Mouse (Mus musculus): ENCODE data around the gene Hist1h3c.

DNA sequence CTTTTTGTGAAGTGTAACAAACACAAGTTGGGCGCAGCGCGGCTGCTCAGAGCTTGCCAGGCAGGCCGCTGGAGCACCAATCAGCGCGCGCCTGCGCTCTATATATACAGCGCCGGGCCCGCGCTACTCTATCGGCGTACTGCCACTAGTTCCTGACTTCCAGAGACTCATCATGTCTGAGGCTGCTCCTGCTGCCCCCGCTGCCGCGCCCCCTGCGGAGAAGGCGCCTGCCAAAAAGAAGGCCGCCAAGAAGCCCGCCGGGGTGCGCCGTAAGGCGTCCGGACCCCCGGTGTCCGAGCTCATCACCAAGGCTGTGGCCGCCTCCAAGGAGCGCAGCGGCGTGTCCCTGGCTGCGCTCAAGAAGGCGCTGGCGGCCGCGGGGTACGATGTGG, 6.7 kb downstream of the Hist1h3c start, which contains the start of gene Hist1h1c:
- TF ChIP-seq CTCF (IDR thresholded peaks at IDR 0.05; ENCODE audit: low read depth, low read length) (no peak; the same call in 1 of the 2 replicates), POLR2A (IDR thresholded peaks at IDR 0.05; ENCODE audit: extremely low read depth, insufficient read depth, low read length) (peak; percentile 98)
